Mouse (Mus musculus): Measurements from ENCODE around the gene Pcdh9. TPM values are rescaled to one million over a fixed set of nuclear protein-coding genes. Genes with fewer than 3 reads are reported as not detected.

Gene Pcdh9
- polyA plus RNA-seq, 1 experiment from 2014 or later, result 8.3 TPM

GRCm38 (mm10) chr14:93374181-93374580 is 516.3 kb downstream of the Pcdh9 start:
- no peak overlapping the region for H3K27ac ChIP-seq (replicated peaks)
- no peaks in the 10 kb centered on the region for H3K27me3 ChIP-seq (replicated peaks)
- H3K9ac ChIP-seq, result no peak overlapping the region
- ATAC-seq (ENCODE audit: extremely low read depth, insufficient number of reproducible peaks, low FRiP score, low TSS enrichment), result no peak
- no peak overlapping the region for H3K4me3 ChIP-seq
- 76% methylated on average over 4 of the region's 4 CpGs for WGBS
- no peaks in the 10 kb centered on the region for H3K36me3 ChIP-seq
- H3K4me2 ChIP-seq, result no peak overlapping the region
- no peaks in the 10 kb centered on the region for H3K4me1 ChIP-seq
- no peaks in the 10 kb centered on the region for H3K9me3 ChIP-seq

- Histone ChIP-seq H3K27me3 (replicated peaks) (no peaks in the 10 kb centered on the region), H3K36me3 (no peaks in the 10 kb centered on the region), H3K9ac (no peak overlapping the region), H3K4me1 (no peaks in the 10 kb centered on the region), H3K9me3 (no peaks in the 10 kb centered on the region), H3K4me3 (no peak overlapping the region), H3K27ac (replicated peaks) (no peak overlapping the region), H3K4me2 (no peak overlapping the region)
- no peak for ATAC-seq (ENCODE audit: extremely low read depth, insufficient number of reproducible peaks, low FRiP score, low TSS enrichment)
- WGBS, result 65% methylated on average over 3 of the region's 3 CpGs
These were observed 536.3 kb downstream of the Pcdh9 start for GRCm38 (mm10) chr14:93354150-93354549.

GRCm38 (mm10) chr14:93350906-93351305 is 539.6 kb downstream of the Pcdh9 start:
- no peaks in the 10 kb centered on the region for H3K36me3 ChIP-seq
- WGBS, result 55% methylated on average over 6 of the region's 6 CpGs
- H3K4me3 ChIP-seq, result no peak overlapping the region
- no peaks in the 10 kb centered on the region for H3K4me1 ChIP-seq
- H3K9ac ChIP-seq, result no peak overlapping the region
- no peaks in the 10 kb centered on the region for H3K27me3 ChIP-seq (replicated peaks)
- H3K9me3 ChIP-seq, result no peaks in the 10 kb centered on the region
- H3K4me2 ChIP-seq, result no peak overlapping the region
- no peak overlapping the region for H3K27ac ChIP-seq (replicated peaks)
- ATAC-seq (ENCODE audit: extremely low read depth, insufficient number of reproducible peaks, low FRiP score, low TSS enrichment), result no peak

- Histone ChIP-seq H3K9ac (no peak overlapping the region), H3K27me3 (replicated peaks) (no peaks in the 10 kb centered on the region), H3K4me1 (no peaks in the 10 kb centered on the region), H3K27ac (replicated peaks) (no peak overlapping the region), H3K9me3 (no peaks in the 10 kb centered on the region), H3K4me2 (no peak overlapping the region), H3K4me3 (no peak overlapping the region), H3K36me3 (no peaks in the 10 kb centered on the region)
- no peak for ATAC-seq (ENCODE audit: extremely low read depth, insufficient number of reproducible peaks, low FRiP score, low TSS enrichment)
- WGBS, result 77% methylated on average over 7 of the region's 7 CpGs
These were observed 541.3 kb downstream of the Pcdh9 start for GRCm38 (mm10) chr14:93349166-93349565.

- no peak for ATAC-seq (ENCODE audit: extremely low read depth, insufficient number of reproducible peaks, low FRiP score, low TSS enrichment)
- WGBS, result 16% methylated on average over 2 of the region's 2 CpGs
- H3K27ac ChIP-seq (replicated peaks), result no peak overlapping the region
- no peak overlapping the region for H3K4me2 ChIP-seq
- H3K9me3 ChIP-seq, result no peaks in the 10 kb centered on the region
- no peak overlapping the region for H3K9ac ChIP-seq
- no peak overlapping the region for H3K4me3 ChIP-seq
- H3K27me3 ChIP-seq (replicated peaks), result no peaks in the 10 kb centered on the region
- no peaks in the 10 kb centered on the region for H3K4me1 ChIP-seq
- H3K36me3 ChIP-seq, result no peaks in the 10 kb centered on the region
These were observed 543.4 kb downstream of the Pcdh9 start for GRCm38 (mm10) chr14:93347031-93347430.

GRCm38 (mm10) chr14:93342781-93343180 is 547.7 kb downstream of the Pcdh9 start:
- WGBS, result 55% methylated on average over 3 of the region's 3 CpGs
- Histone ChIP-seq H3K36me3 (no peaks in the 10 kb centered on the region), H3K4me3 (no peak overlapping the region), H3K4me2 (no peak overlapping the region), H3K27ac (replicated peaks) (no peak overlapping the region), H3K4me1 (no peaks in the 10 kb centered on the region), H3K9me3 (no peaks in the 10 kb centered on the region), H3K9ac (no peak overlapping the region), H3K27me3 (replicated peaks) (no peaks in the 10 kb centered on the region)
- ATAC-seq (ENCODE audit: extremely low read depth, insufficient number of reproducible peaks, low FRiP score, low TSS enrichment), result no peak

GRCm38 (mm10) chr14:93341390-93341789 is 549.1 kb downstream of the Pcdh9 start:
- Histone ChIP-seq H3K9ac (no peak overlapping the region), H3K27me3 (replicated peaks) (no peaks in the 10 kb centered on the region), H3K9me3 (no peaks in the 10 kb centered on the region), H3K27ac (replicated peaks) (no peak overlapping the region), H3K4me3 (no peak overlapping the region), H3K4me2 (no peak overlapping the region), H3K36me3 (no peaks in the 10 kb centered on the region), H3K4me1 (no peaks in the 10 kb centered on the region)
- ATAC-seq (ENCODE audit: extremely low read depth, insufficient number of reproducible peaks, low FRiP score, low TSS enrichment), result no peak
- WGBS, result 55% methylated on average over 5 of the region's 5 CpGs

- no peak overlapping the region for H3K9ac ChIP-seq
These were observed 561.2 kb downstream of the Pcdh9 start for GRCm38 (mm10) chr14:93329247-93329646.

GRCm38 (mm10) chr14:93317393-93317792 is 573.1 kb downstream of the Pcdh9 start:
- no peak for ATAC-seq (ENCODE audit: extremely low read depth, insufficient number of reproducible peaks, low FRiP score, low TSS enrichment)
- H3K4me1 ChIP-seq, result no peaks in the 10 kb centered on the region

More at GRCm38 (mm10) chr14:93329247-93329646, 561.2 kb downstream of the Pcdh9 start:
- Histone ChIP-seq H3K9me3 (no peaks in the 10 kb centered on the region), H3K4me3 (no peak overlapping the region), H3K4me2 (no peak overlapping the region), H3K36me3 (no peaks in the 10 kb centered on the region), H3K27ac (replicated peaks) (no peak overlapping the region), H3K27me3 (replicated peaks) (no peaks in the 10 kb centered on the region), H3K4me1 (no peaks in the 10 kb centered on the region)
- ATAC-seq (ENCODE audit: extremely low read depth, insufficient number of reproducible peaks, low FRiP score, low TSS enrichment), result no peak

GRCm38 (mm10) chr14:93288361-93288760 is 602.1 kb downstream of the Pcdh9 start:
- no peak for ATAC-seq (ENCODE audit: extremely low read depth, insufficient number of reproducible peaks, low FRiP score, low TSS enrichment)
- Histone ChIP-seq H3K9me3 (no peaks in the 10 kb centered on the region), H3K4me2 (no peak overlapping the region), H3K4me1 (no peaks in the 10 kb centered on the region), H3K4me3 (no peak overlapping the region), H3K27ac (replicated peaks) (no peak overlapping the region), H3K36me3 (no peaks in the 10 kb centered on the region), H3K27me3 (replicated peaks) (no peaks in the 10 kb centered on the region), H3K9ac (no peak overlapping the region)
- 62% methylated on average over 2 of the region's 2 CpGs for WGBS

More at GRCm38 (mm10) chr14:93317393-93317792, 573.1 kb downstream of the Pcdh9 start:
- Histone ChIP-seq H3K36me3 (no peaks in the 10 kb centered on the region), H3K27ac (replicated peaks) (no peak overlapping the region), H3K9ac (no peak overlapping the region), H3K9me3 (no peaks in the 10 kb centered on the region), H3K4me2 (no peak overlapping the region), H3K27me3 (replicated peaks) (no peaks in the 10 kb centered on the region), H3K4me3 (no peak overlapping the region)

- no peaks in the 10 kb centered on the region for H3K36me3 ChIP-seq
These were observed 602.8 kb downstream of the Pcdh9 start for GRCm38 (mm10) chr14:93287642-93288041.

GRCm38 (mm10) chr14:93285136-93285535 is 605.3 kb downstream of the Pcdh9 start:
- H3K4me2 ChIP-seq, result no peak overlapping the region
- no peak overlapping the region for H3K27ac ChIP-seq (replicated peaks)
- H3K4me1 ChIP-seq, result no peaks in the 10 kb centered on the region
- ATAC-seq (ENCODE audit: extremely low read depth, insufficient number of reproducible peaks, low FRiP score, low TSS enrichment), result no peak
- 70% methylated on average over 7 of the region's 7 CpGs for WGBS
- no peaks in the 10 kb centered on the region for H3K36me3 ChIP-seq
- H3K27me3 ChIP-seq (replicated peaks), result no peaks in the 10 kb centered on the region
- H3K9me3 ChIP-seq, result no peaks in the 10 kb centered on the region
- H3K9ac ChIP-seq, result no peak overlapping the region
- H3K4me3 ChIP-seq, result no peak overlapping the region

More at GRCm38 (mm10) chr14:93287642-93288041, 602.8 kb downstream of the Pcdh9 start:
- no peak overlapping the region for H3K4me2 ChIP-seq
- H3K4me3 ChIP-seq, result no peak overlapping the region
- no peaks in the 10 kb centered on the region for H3K27me3 ChIP-seq (replicated peaks)
- no peaks in the 10 kb centered on the region for H3K4me1 ChIP-seq
- no peak overlapping the region for H3K9ac ChIP-seq
- ATAC-seq (ENCODE audit: extremely low read depth, insufficient number of reproducible peaks, low FRiP score, low TSS enrichment), result no peak
- 51% methylated on average over 1 of the region's 1 CpGs for WGBS
- H3K9me3 ChIP-seq, result no peaks in the 10 kb centered on the region
- no peak overlapping the region for H3K27ac ChIP-seq (replicated peaks)
